18 mouse cellular contexts compared by ENCODE assay signal in the genomic region with DNA sequence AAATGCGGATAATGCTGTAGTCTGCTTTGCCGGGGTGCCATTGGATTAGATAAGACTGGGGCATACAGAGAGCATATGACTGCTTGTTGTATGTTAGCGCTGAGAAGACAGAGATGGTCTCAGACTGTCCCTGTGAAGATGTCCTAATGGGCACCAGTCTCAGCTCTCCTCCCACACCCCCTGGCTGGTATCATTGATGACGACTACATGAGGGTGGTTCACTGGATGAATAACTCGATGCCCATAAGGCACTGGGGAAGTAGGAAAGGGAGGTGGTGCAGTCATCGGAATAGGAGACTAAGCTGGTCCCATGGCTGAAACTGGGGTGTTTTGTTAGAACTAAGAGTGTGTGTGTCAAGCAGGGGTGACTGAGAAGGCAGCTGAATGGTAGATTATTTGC. TPM values are rescaled to one million over a fixed set of nuclear protein-coding genes. Genes with fewer than 3 reads are reported as not detected.
DNase-seq lines count a peak whose midpoint lies in the region; TF ChIP-seq lines count a peak whose summit lies in the region.
"Had no signal": no experiment of that assay in that cellular context is flagged by ENCODE, and none has a peak within 500 bp of the region (broad histone marks: within the 10 kb centered on the region; RNA-seq: fewer than 3 reads in every experiment).

No protein-coding gene starts in this region.

- H3K4me3 ChIP-seq in CH12.LX (replicated peaks in 1 of 3; ENCODE audit: low read depth in 2 of 3, low read length in 2 of 3, poor library complexity in 1 of 3), result no peak overlapping the region
- H3K4me3 ChIP-seq: forebrain, embryonic 10.5 days; forebrain, embryonic 13.5 days; heart, embryonic 13.5 days had no signal

- no peak for TF ChIP-seq EP300 in CH12.LX (IDR thresholded peaks at IDR 0.05; ENCODE audit: low read length)

- peaks cover 79 to 98% of the 10 kb centered on the region in 2 experiments for H3K36me3 ChIP-seq in CH12.LX (replicated peaks in 1 of 2; ENCODE audit: control insufficient read depth in 1 of 2, insufficient read depth in 1 of 2, low read length in 1 of 2)
- H3K36me3 ChIP-seq: forebrain, embryonic 10.5 days; heart, embryonic 13.5 days had no signal

- H3K4me1 ChIP-seq in CH12.LX (ENCODE audit: control insufficient read depth in 1 of 2, insufficient read depth in 2 of 2), result peaks cover 21 to 67% of the 10 kb centered on the region in 2 experiments
- H3K4me1 ChIP-seq: forebrain, embryonic 10.5 days; forebrain, embryonic 13.5 days; heart, embryonic 13.5 days had no signal

- H3K9me3 ChIP-seq in CH12.LX (replicated peaks; ENCODE audit: low read length), result peaks cover 47% of the 10 kb centered on the region
- H3K9me3 ChIP-seq: forebrain, embryonic 10.5 days; forebrain, embryonic 13.5 days had no signal

- DNase-seq in cerebellum, adult 9-11 months, result peak; percentile 45
- no peak for DNase-seq in cerebellum, postnatal 14 days
- DNase-seq in layer of hippocampus, adult 9-11 months, result peak; percentile 41
- no peak for DNase-seq in layer of hippocampus, postnatal 36 days
- no peak for DNase-seq in CH12.LX (ENCODE audit: extremely low read depth)
- peak; percentile 64 for DNase-seq in brain, adult 2 months (ENCODE audit: low read depth, low spot score)
- DNase-seq: adrenal gland, adult 8-10 months; adrenal gland, postnatal 25 days; cerebellum, adult 8-10 months; gastrocnemius, postnatal 25 days; heart, adult 18-20 months; heart, postnatal 14 days; heart, postnatal 4 days had no signal

- H3K27ac ChIP-seq in CH12.LX (ENCODE audit: insufficient read depth, low read depth), result peak overlapping the region; percentile 8; the same call in 1 of the 2 replicates
- H3K27ac ChIP-seq: forebrain, embryonic 10.5 days; forebrain, embryonic 13.5 days; heart, embryonic 13.5 days; hindbrain, embryonic 14.5 days; hindbrain, postnatal 0 days had no signal

- no peak for TF ChIP-seq CTCF in CH12.LX (conservative IDR thresholded peaks at IDR 0.05 in 1 of 2, IDR thresholded peaks at IDR 0.05 in 1 of 2; ENCODE audit: low read depth in 2 of 2, low read length in 2 of 2)

- no peak overlapping the region for H3K9ac ChIP-seq in CH12.LX (ENCODE audit: insufficient read depth, low read depth)
- H3K9ac ChIP-seq: forebrain, embryonic 13.5 days; heart, embryonic 13.5 days; hindbrain, embryonic 14.5 days had no signal

- dilution Hi-C loops in CH12.LX (cut with MboI; ENCODE audit: extremely low pct_ligation_motif_present, extremely low pct_unique_long_range_greater_than_20kb, low sequenced_read_pairs), result no loop called here

- in situ Hi-C loops in CH12.LX (cut with MboI; ENCODE audit: low pct_ligation_motif_present, low pct_unique_long_range_greater_than_20kb, low sequenced_read_pairs), result no loop called here

- no peak for TF ChIP-seq RAD21 in CH12.LX (IDR thresholded peaks at IDR 0.05; ENCODE audit: low read depth, low read length)

- H3K4me2 ChIP-seq in CH12.LX (ENCODE audit: insufficient read depth, low read depth, poor library complexity, severe bottlenecking), result no peak overlapping the region
- H3K4me2 ChIP-seq: forebrain, embryonic 13.5 days; heart, embryonic 13.5 days; hindbrain, embryonic 14.5 days had no signal

- no peak for TF ChIP-seq POLR2A in CH12.LX (IDR thresholded peaks at IDR 0.05; ENCODE audit: low read depth, low read length)

- no peaks in the 10 kb centered on the region for H3K27me3 ChIP-seq in CH12.LX (replicated peaks)
- H3K27me3 ChIP-seq: forebrain, embryonic 13.5 days had no signal

- H3K79me2 ChIP-seq in CH12.LX (replicated peaks; ENCODE audit: control insufficient read depth, extremely low read depth, insufficient read depth, poor library complexity, severe bottlenecking), result peaks cover 96% of the 10 kb centered on the region

TF ChIP-seq in CH12.LX, 34 proteins besides CTCF, POLR2A, EP300 and RAD21:
- no peak for TF ChIP-seq UBTF (IDR thresholded peaks at IDR 0.05; ENCODE audit: low read depth, low read length)
- no peak for TF ChIP-seq PAX5 (IDR thresholded peaks at IDR 0.05; ENCODE audit: low read length)
- no peak for TF ChIP-seq JUN (IDR thresholded peaks at IDR 0.05; ENCODE audit: insufficient read depth, low read depth, low read length)
- no peak for TF ChIP-seq POLR2AphosphoS2 (IDR thresholded peaks at IDR 0.05; ENCODE audit: low read depth, low read length)
- no peak for TF ChIP-seq MXI1 (IDR thresholded peaks at IDR 0.05; ENCODE audit: low read depth, low read length)
- TF ChIP-seq GABPA (IDR thresholded peaks at IDR 0.05; ENCODE audit: insufficient replicate concordance, low read depth, low read length), result no peak
- no peak for TF ChIP-seq ZNF384 (IDR thresholded peaks at IDR 0.05; ENCODE audit: low read depth, low read length)
- TF ChIP-seq MYC (IDR thresholded peaks at IDR 0.05; ENCODE audit: low read depth, low read length), result no peak
- no peak for TF ChIP-seq MAFK (IDR thresholded peaks at IDR 0.05; ENCODE audit: insufficient replicate concordance, low read length)
- no peak for TF ChIP-seq USF2 (conservative IDR thresholded peaks at IDR 0.05; ENCODE audit: low read depth, low read length)
- TF ChIP-seq MEF2A (IDR thresholded peaks at IDR 0.05; ENCODE audit: borderline replicate concordance, low read depth, low read length), result no peak
- no peak for TF ChIP-seq CHD2 (IDR thresholded peaks at IDR 0.05; ENCODE audit: low read length)
- TF ChIP-seq SIN3A (IDR thresholded peaks at IDR 0.05; ENCODE audit: low read length), result no peak
- no peak for TF ChIP-seq NELFE (IDR thresholded peaks at IDR 0.05; ENCODE audit: low read depth, low read length)
- TF ChIP-seq ELF1 (IDR thresholded peaks at IDR 0.05; ENCODE audit: low read depth, low read length), result no peak
- TF ChIP-seq MAX (IDR thresholded peaks at IDR 0.05; ENCODE audit: low read length), result no peak
- no peak for TF ChIP-seq E2F4 (IDR thresholded peaks at IDR 0.05; ENCODE audit: insufficient replicate concordance, low read depth, low read length)
- TF ChIP-seq SMC3 (IDR thresholded peaks at IDR 0.05; ENCODE audit: low read depth, low read length), result no peak
- no peak for TF ChIP-seq MAZ (IDR thresholded peaks at IDR 0.05; ENCODE audit: low read depth, low read length)

RNA-seq across cellular contexts. Expression of a gene that starts 14.0 kb away (rescaled TPM):
- total RNA-seq in layer of hippocampus, postnatal 36 days (2021), result 100 to 1,000 TPM; 805 to 833 TPM
- total RNA-seq in CH12.LX (2012; rRNA removed) (270 and 337 TPM in 2 replicates), CH12.LX (2014; rRNA removed) (289 and 323 TPM in 2 replicates)
- 381 and 463 TPM in 2 replicates for polyA plus RNA-seq in CH12.LX (2012; ENCODE audit: insufficient read length, low read depth)

Comparison
In these comparisons a context has a peak if more than half of its experiments do, and no peak if none do; other contexts are left out.
1. DNase-seq: peak in cerebellum, adult 9-11 months (single experiment), layer of hippocampus, adult 9-11 months (single experiment) and brain, adult 2 months (single experiment); none in cerebellum, postnatal 14 days (0 of 2), layer of hippocampus, postnatal 36 days (0 of 2) and CH12.LX (single experiment).